ENCODE assay signal across 28 mouse cellular contexts in the genomic region with DNA sequence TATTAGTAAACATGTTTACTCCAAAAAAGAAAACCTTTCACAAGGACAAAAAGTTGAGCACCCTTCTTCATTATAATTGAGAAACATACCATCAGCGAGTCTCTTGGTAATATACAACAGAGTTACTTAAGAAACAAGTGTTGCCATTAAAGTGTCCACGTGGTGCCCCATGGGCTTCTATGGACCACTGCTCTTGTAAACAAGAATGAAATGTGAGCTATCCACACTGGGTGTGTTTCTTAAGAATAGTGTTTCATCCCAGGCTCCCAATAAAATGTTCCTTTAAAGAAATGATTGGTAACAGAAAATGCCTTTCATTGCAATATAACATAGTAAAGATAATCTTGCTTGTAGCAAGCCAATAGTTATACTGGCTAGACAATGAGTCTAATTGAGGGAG.
"Had no signal": no experiment of that assay in that cellular context is flagged by ENCODE, and none has a peak within 500 bp of the region (broad histone marks: within the 10 kb centered on the region; RNA-seq: fewer than 3 reads in every experiment).

No protein-coding gene starts in this region.

- H3K27ac ChIP-seq: embryonic facial prominence, embryonic 10.5 days; embryonic facial prominence, embryonic 12.5 days; embryonic facial prominence, embryonic 13.5 days; embryonic facial prominence, embryonic 15.5 days; forebrain, embryonic 10.5 days; forebrain, embryonic 12.5 days; forebrain, embryonic 13.5 days; forebrain, embryonic 15.5 days; gastrocnemius, adult 2 months had no signal

- H3K27me3 ChIP-seq: embryonic facial prominence, embryonic 12.5 days; embryonic facial prominence, embryonic 13.5 days; embryonic facial prominence, embryonic 15.5 days; forebrain, embryonic 12.5 days; forebrain, embryonic 13.5 days; forebrain, embryonic 15.5 days had no signal

- DNase-seq: cerebellum, adult 2 months; cerebellum, adult 8-10 months; cerebellum, adult 9-10 months; cerebellum, adult 9-11 months; cerebellum, postnatal 10 days; cerebellum, postnatal 14 days; cerebellum, postnatal 25 days; cerebellum, postnatal 36 days; embryo, embryonic 11 days; forebrain, postnatal 0 days; gastrocnemius, adult 2 months; gastrocnemius, postnatal 10 days; gastrocnemius, postnatal 14 days; gastrocnemius, postnatal 25 days; gastrocnemius, postnatal 36 days; heart, adult 11 months; heart, adult 18-20 months had no signal

- H3K36me3 ChIP-seq: embryonic facial prominence, embryonic 10.5 days; embryonic facial prominence, embryonic 12.5 days; embryonic facial prominence, embryonic 13.5 days; embryonic facial prominence, embryonic 15.5 days; forebrain, embryonic 10.5 days; forebrain, embryonic 12.5 days; forebrain, embryonic 15.5 days had no signal

- H3K9ac ChIP-seq: embryonic facial prominence, embryonic 12.5 days; embryonic facial prominence, embryonic 13.5 days; embryonic facial prominence, embryonic 15.5 days; forebrain, embryonic 12.5 days; forebrain, embryonic 13.5 days; forebrain, embryonic 15.5 days; forebrain, postnatal 0 days had no signal

- ATAC-seq: forebrain, embryonic 13.5 days; forebrain, embryonic 14.5 days; forebrain, embryonic 15.5 days; forebrain, embryonic 16.5 days; forebrain, postnatal 0 days had no signal

- H3K4me3 ChIP-seq: embryonic facial prominence, embryonic 10.5 days; embryonic facial prominence, embryonic 12.5 days; embryonic facial prominence, embryonic 13.5 days; embryonic facial prominence, embryonic 15.5 days; erythroblast, embryonic 14.5 days; forebrain, embryonic 10.5 days; forebrain, embryonic 12.5 days; forebrain, embryonic 13.5 days; forebrain, embryonic 15.5 days; gastrocnemius, adult 2 months had no signal

- H3K4me2 ChIP-seq: embryonic facial prominence, embryonic 12.5 days; embryonic facial prominence, embryonic 13.5 days; embryonic facial prominence, embryonic 15.5 days; forebrain, embryonic 12.5 days; forebrain, embryonic 13.5 days; forebrain, embryonic 15.5 days had no signal

- H3K4me1 ChIP-seq: embryonic facial prominence, embryonic 10.5 days; embryonic facial prominence, embryonic 12.5 days; embryonic facial prominence, embryonic 13.5 days; embryonic facial prominence, embryonic 15.5 days; forebrain, embryonic 10.5 days; forebrain, embryonic 12.5 days; forebrain, embryonic 13.5 days; forebrain, embryonic 15.5 days had no signal

- H3K9me3 ChIP-seq: embryonic facial prominence, embryonic 10.5 days; embryonic facial prominence, embryonic 12.5 days; embryonic facial prominence, embryonic 13.5 days; embryonic facial prominence, embryonic 15.5 days; forebrain, embryonic 10.5 days; forebrain, embryonic 12.5 days; forebrain, embryonic 13.5 days; forebrain, embryonic 15.5 days had no signal
